Mouse (Mus musculus) thymus, postnatal 10 days (tissue): ENCODE results near the gene Ccnyl1.
"Not testable (repeated sequence)": the region's sequence is repeated elsewhere in the genome, so short reads cannot be mapped to it uniquely, and the experiment has no call there.

Source experiments
- DNase-seq, 2 experiments: peaks; one replicate each; pipeline ENCODE4 v3.0.0; 2021; ENCODE audit warnings: low spot score in 2 of 2

The Ccnyl1 gene

DNA sequence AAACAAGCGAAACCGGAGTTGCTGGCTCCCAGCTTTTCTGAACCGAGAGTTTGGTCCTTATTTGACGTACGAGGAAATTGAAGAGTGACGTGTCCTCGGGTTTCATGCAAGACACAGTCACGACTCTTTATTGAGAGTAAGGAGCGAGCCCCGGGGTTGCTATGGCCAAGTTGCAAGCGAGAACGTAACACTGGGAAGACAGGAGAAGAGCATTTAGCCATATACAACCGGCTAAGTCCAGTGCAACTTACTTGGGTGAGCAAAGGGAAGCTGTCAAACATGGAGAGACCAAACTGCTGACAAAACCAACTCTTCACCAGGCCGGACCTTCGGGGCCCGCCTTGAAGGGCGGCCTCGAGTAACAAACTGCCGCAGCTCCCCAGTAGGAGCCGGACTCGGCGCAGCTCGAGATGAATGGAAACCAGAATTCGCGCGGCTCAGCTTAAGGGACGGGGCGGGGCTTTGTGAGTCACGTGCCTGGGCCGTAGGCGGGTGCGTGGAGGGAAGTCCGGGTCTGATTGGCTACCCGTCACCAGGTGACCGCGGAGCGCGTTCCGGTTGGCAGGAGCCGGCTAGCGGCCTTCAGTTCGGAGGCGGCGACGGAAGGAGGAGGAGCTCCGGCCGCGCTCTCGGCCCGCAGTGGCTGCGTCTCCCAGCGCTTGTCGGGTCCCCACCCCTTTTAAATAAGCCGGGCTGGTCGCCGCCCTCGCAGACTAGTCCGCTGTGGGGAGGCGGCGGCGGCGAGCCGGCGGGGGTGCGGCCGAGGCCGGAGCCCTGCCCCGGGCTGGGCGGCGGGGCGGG lies at the start of gene Ccnyl1:
Gene Ccnyl1, plus strand, starts transcription at position 243 of the 801 bp plus-strand sequence.
- DNase-seq, result peak; percentile 97

- no peak for DNase-seq
Observed at GRCm38 (mm10) chr1:64641069-64641468, 49.2 kb upstream of the Ccnyl1 start.

DNA sequence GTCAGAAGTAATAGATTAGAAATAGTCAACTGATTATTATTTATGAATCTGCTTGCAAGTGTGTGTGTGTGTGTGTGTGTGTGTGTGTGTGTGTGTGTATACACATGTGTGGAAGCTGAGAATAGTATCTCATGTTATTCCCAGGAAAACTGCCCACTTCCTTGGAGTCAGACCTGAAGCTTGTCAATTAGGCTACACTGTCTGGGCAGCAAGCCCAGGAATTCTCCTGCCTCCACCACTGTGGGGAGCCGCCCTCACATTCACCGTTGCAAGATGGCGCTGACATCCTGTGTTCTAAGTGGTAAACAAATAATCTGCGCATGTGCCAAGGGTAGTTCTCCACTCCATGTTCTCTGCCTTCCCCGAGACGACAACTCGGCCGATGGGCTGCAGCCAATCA lies 47.7 kb upstream of the Ccnyl1 start:
- DNase-seq, result not testable (repeated sequence)

DNA sequence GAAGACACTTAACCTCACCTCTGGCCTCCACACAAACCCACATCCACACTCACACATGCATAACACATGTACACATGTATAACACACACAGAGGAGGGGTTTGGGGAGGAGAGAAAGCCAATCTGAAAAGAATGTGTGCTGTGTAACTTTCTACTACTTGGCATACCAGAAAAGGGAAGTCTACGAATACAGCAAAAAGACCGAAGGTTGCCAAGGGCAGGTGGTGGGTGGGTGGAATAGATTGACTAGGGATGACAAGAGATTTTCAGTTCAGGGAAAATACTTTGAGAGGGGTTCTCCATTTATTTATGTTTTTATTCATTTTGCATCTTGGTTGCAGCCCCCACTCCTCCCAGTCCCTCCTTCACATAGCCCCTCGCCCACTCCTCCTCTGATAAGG lies 45.7 kb upstream of the Ccnyl1 start:
- DNase-seq, result no peak

GRCm38 (mm10) chr1:64649362-64650124 lies 40.7 kb upstream of the Ccnyl1 start:
- no peak for DNase-seq

DNA sequence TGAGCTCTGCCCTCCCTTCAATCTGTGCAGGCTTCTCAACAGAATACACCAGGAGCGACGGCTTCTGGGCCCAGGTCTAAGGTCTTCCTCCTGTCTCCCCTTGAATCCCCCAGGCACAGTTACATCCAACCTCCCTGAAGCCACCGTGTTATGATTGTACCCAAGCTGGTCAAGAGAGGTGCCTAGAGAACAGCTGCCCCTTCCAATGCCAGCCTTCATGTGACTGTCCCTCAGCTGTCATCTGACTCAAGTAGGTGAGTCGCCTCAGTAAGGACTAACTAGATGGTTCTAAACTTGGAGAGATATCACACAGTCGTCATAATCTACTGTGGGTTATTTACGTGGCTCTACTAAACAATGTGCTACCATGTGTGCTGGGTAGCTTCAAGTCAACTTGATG lies 36.6 kb upstream of the Ccnyl1 start:
- DNase-seq, result no peak

DNA sequence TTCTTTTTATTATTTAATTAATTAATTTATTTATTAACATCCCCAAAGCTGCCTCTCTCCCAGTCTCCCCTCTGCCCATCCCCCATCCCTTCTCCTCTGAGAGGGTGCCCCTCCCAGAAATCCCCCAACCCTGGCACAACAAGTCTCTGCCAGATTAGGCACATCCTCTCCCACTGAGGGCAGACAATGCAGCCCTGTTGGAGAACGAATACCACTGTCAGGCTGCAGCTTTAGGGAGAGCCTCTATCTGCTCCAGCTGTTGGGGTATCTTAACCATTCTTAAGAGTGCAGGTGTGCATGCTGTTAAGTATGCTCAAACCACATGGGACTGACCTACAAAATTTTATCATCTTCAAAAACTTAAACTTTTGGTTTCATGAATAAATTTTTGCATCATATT lies 34.8 kb upstream of the Ccnyl1 start:
- DNase-seq, result peak; percentile 22 to 28

DNA sequence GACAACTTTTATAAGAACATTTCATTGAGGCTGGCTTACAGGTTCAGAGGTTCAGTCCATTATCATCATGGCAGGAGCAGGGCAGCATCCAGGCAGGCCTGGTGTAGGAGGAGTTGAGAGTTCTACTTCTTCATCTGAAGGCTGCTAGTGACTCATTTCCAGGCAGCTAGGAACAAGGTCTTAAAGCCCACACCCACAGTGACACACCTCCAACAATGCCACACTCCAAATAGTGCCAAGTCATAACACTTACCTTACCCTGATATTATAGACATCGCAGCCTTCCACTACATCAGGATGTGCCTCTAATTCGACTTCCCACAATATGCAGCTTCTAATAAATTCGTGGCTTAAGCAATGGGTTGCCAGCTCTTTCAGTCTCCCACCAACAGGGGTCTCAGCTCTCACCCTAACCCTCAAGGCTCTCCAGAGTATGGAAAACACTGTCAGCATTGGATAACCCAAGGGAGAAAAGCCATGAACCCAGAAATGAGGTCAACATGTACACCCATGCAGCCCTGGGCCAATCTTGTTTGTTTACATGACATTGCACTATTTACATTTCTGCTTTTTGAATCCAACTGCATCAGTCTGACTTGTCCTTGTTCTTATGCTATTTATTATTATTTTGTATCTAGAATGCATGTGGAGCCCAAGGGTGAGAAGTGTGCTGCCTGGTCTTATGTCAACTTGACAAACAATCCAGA lies 33.7 kb upstream of the Ccnyl1 start:
- DNase-seq, result no peak

GRCm38 (mm10) chr1:64658876-64659275 lies 31.4 kb upstream of the Ccnyl1 start:
- DNase-seq, result no peak

DNA sequence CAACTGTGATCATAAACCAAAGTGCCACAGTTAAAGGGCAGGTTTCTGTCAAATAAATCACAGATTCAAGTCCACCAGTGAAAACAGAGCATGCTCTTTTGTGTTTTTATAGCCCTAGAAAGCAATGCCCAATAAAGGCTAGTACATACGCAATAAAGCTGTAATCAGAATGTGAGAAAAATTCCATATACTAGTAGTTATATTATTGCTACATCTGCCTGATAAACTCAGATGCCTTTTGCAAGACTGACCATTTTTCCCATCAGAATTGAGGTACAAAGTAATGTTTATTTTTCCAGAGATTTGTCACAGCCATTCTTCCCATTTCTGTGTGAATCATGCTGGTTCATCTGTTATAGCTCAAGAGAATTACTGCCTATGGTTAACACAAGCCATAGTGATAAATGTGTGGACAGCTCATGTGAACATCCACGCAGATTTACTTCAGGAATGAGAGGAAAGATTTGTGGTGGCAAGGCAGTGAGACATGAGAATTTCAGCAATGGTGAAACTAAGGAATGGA lies 23.1 kb upstream of the Ccnyl1 start:
- DNase-seq, result no peak

- no peak for DNase-seq
Observed at GRCm38 (mm10) chr1:64669451-64669850, 20.8 kb upstream of the Ccnyl1 start.

DNA sequence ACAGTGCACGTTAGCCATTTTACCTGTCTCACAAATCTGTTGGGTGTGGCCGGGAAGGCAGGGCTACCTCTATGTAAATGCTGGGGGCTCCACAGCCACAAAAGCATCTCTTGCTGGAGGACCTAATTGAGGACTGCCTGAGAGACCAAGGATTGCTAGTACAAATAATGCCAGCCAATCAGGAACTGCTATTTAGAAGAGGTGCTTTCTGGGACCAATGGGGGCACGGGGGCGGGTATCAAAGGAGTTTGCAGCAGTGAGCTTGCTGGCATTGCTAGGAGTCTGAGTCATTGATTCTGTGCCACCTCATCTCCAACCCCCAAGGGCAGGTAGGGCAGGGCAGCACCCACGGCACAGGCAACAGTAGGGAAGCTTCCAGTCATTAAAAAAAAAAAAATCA lies 16.3 kb upstream of the Ccnyl1 start:
- DNase-seq, result no peak

DNA sequence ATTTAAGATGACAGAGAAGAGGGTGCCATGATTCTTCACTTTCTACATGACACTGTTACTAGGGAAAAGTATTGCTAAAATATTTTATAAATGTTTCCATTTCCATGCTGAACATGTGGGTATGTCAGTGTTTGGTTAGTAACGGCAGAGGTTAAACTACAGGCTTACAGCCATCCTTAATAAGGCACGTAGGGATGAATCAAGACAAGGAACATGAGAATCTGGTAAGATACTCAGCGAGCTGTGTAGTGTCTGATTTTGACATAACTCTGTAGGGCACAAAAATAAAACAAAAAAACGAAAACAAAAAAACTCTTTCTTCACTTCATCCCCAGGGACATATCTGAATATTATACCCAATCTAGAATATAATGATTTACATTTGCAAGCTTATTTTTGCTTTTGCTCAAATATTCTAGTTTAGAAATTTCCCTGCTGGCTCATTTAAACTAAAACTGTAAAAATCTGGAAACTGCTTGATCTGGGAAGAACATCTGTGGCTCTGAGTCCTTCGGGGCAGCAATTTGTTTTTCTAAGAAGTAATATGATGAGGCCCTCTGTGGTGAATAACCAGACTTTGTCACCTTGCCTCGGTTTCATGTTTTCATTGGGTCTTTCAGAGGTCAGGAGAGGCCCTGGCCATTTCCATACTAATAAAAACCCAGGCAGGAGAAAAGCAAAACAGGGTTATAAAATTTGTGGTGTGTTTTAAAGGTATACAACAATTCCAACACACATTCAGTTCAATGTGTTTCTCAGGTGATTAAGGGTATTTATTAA lies 14.0 kb upstream of the Ccnyl1 start:
- DNase-seq, result no peak

DNA sequence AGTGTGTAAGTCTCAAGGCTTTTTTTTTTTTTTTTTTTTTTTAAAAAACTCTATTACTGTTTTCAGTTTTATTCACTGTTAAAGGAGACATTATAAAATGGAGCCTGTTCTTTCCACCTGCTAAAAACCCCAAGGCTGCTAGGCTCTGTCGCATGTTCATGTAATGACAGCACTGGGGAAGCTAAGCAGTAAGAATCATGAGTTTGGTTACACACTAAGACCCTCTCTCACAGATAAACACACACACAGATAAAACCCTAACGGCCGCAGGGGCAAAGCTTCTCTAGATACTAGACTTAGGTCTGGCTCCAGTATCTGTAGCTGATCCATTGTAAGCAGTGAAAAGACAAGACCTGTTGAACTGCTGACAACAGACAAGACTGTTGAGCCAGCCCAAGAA lies 8.8 kb upstream of the Ccnyl1 start:
- DNase-seq, result no peak

DNA sequence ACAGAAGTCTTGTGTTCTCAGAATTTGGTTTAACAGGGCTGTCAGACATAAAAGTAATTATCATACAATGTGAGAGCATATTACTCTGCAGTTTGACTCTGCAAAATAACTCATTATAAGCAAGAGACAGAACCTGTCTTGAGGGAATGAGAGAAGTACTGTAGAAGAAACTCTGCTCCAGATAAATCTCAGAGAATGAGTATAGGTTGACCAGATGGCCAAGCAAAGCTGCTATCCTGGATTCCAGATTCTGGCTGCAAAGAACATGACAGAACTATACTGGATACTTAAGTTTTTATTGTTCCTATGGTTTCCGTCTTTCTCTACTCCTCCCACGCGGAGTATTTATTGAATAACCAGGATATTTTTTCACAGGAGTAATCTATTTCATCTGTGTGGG lies 7.2 kb upstream of the Ccnyl1 start:
- DNase-seq, result no peak

DNA sequence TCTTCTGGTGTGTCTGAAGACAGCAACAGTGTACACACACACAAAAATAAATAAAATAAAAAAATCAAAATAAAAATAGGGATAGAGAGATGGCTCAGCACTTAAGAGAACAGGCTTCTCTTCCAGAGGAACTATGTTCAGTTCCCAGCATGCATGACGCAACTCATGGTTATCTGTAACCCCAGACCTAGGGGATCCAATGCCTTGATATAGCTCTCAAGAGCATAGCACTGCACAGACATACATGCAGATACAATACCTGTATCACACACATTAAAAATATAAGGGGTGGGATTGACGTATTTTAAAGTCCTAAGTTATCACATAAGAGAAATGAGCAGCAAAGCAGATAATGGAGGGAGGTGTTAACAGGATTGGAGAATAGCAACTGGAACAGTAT lies 5.8 kb upstream of the Ccnyl1 start:
- DNase-seq, result no peak

- no peak for DNase-seq
Observed at GRCm38 (mm10) chr1:64688046-64688445, 2.2 kb upstream of the Ccnyl1 start.

DNA sequence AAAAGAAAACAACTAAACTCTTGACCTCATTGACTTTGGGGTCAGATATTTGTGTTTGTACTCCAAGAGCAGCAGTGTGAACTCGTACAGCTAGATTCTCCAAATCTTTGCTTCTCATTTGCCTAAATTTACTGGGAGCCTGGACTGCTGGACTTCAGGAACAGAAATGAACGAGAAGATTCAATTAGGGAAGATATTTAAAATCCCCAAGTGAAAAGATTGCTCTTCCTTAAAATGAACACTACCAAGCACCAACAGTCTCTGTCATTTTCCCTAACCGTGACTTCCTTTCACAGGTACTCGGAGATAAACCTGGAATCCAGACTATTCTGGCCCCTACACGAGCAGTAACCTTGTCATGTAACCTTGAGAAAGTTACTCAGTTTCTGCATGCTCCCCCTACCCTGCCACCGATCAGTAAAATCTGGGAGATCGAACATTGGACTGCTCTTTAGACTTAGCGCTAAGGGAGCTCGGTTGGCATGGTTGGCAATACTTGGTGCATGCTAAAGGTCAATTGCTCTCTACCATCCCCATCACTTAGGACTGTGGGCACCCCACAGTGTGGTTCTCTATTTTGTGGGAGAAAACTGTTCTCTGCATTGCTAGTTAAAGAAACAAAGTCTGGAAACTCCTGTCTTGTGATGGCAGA lies 568 bp upstream of the Ccnyl1 start:
- no peak for DNase-seq

DNA sequence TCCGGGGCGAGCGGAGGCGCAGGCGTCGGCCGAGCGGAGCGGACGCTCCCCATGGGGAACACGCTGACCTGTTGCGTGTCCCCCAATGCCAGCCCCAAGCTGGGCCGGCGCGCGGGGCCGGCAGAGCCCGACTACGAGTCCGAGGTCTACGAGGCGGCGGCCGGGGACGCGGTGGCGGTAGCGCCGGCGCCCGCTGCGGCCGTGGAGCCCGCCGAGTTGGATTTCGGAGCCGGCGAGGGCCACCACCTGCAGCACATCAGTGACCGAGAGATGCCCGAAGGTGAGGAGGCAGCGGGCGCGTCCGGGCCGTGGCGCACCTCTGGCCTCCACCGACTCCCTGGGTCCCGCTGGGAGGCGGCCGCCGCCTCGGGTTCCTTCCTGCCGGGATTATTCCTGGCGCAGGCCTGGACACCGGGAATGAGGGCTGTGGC lies 881 bp downstream of the Ccnyl1 start:
- peak; percentile 28 to 33 for DNase-seq

GRCm38 (mm10) chr1:64691581-64691980 lies 1.3 kb downstream of the Ccnyl1 start:
- no peak for DNase-seq

- DNase-seq, result no peak
Observed at GRCm38 (mm10) chr1:64695156-64695555, 4.9 kb downstream of the Ccnyl1 start.
